Mouse (Mus musculus): Measurements from ENCODE around the gene Bcam. TPM values are rescaled to one million over a fixed set of nuclear protein-coding genes. Genes with fewer than 3 reads are reported as not detected.
A peak's percentile ranks its signal among the peaks of the same experiment; 100 is the strongest.

Gene Bcam
- total RNA-seq, 2 experiments from 2014 or later = 43.5 to 53.8 TPM

GRCm38 (mm10) chr7:19754065-19754464 lies 16.8 kb downstream of the Bcam start:
- no peak for DNase-seq

GRCm38 (mm10) chr7:19753587-19753986 lies 17.2 kb downstream of the Bcam start:
- peak in 1 of 2 experiments; percentile 63 for DNase-seq

- peak in 1 of 2 experiments; percentile 62 for DNase-seq
These were observed 18.2 kb downstream of the Bcam start for GRCm38 (mm10) chr7:19752652-19753051.

GRCm38 (mm10) chr7:19751070-19751383 lies 19.8 kb downstream of the Bcam start:
- peak; percentile 48 to 55 for DNase-seq

GRCm38 (mm10) chr7:19750217-19751069 lies 20.4 kb downstream of the Bcam start, which contains the start of gene Nectin2:
Gene Nectin2 (minus strand): TSS chr7:19750483.
- peak; percentile 95 to 96 for DNase-seq

GRCm38 (mm10) chr7:19749389-19750216 lies 21.2 kb downstream of the Bcam start:
- DNase-seq = peak; percentile 98 to 99

GRCm38 (mm10) chr7:19748219-19749195 lies 22.3 kb downstream of the Bcam start:
- peak in 1 of 2 experiments; percentile 51 for DNase-seq

- peak; percentile 33 to 35 for DNase-seq
These were observed 23.2 kb downstream of the Bcam start for GRCm38 (mm10) chr7:19747420-19748218.

- DNase-seq = peak; percentile 36 to 53
These were observed 24.2 kb downstream of the Bcam start for GRCm38 (mm10) chr7:19746426-19747201.

GRCm38 (mm10) chr7:19745971-19746370 lies 24.8 kb downstream of the Bcam start:
- DNase-seq = no peak

- peak; percentile 79 to 81 for DNase-seq
These were observed 26.0 kb downstream of the Bcam start for GRCm38 (mm10) chr7:19744590-19745385.

GRCm38 (mm10) chr7:19743791-19744190 lies 27.0 kb downstream of the Bcam start:
- DNase-seq = no peak

- no peak for DNase-seq
These were observed 28.3 kb downstream of the Bcam start for GRCm38 (mm10) chr7:19742468-19742867.

- DNase-seq = peak in 1 of 2 experiments; percentile 69
These were observed 29.3 kb downstream of the Bcam start for GRCm38 (mm10) chr7:19741329-19742031.

- DNase-seq = peak; percentile 25 to 61
These were observed 30.5 kb downstream of the Bcam start for GRCm38 (mm10) chr7:19740269-19740668.

GRCm38 (mm10) chr7:19738771-19739170 lies 32.0 kb downstream of the Bcam start:
- DNase-seq = no peak

GRCm38 (mm10) chr7:19736389-19737057 lies 34.3 kb downstream of the Bcam start:
- DNase-seq = peak in 1 of 2 experiments; percentile 40

- no peak for DNase-seq
These were observed 36.6 kb downstream of the Bcam start for GRCm38 (mm10) chr7:19734178-19734666.
